Mouse (Mus musculus) testis, adult 10 weeks (tissue): ENCODE data around the gene Mettl14. TPM values are rescaled to one million over a fixed set of nuclear protein-coding genes. Genes with fewer than 3 reads are reported as not detected.

Experiments
- polyA plus RNA-seq: library from polyadenylated mRNA; stranded (reverse); fragments of 350-450 nt; fragmentation: Illumina TruSeq; extraction: RNeasy Lipid Tissue Mini Kit (QIAGEN cat#74804); gene quantifications from one replicate; pipeline ENCODE4 v1.2.3, GENCODE M21; 2014; ENCODE audit warnings: low read depth, low replicate concordance

Gene Mettl14
- 24.4 TPM for polyA plus RNA-seq

GRCm38 (mm10) chr3:123385486-123386156 lies at the start of gene Mettl14:
Mettl14 (minus strand) TSS chr3:123386108.

Other genes starting within 250 kb of the Mettl14 start
- 1.9 TPM for gene Synpo2, start 150.0 kb downstream of the Mettl14 start, polyA plus RNA-seq
- gene Sec24d, start 118.7 kb downstream of the Mettl14 start, polyA plus RNA-seq = 3.8 TPM
- 0.25 TPM for gene Prss12, start 60.8 kb upstream of the Mettl14 start, polyA plus RNA-seq